Mouse (Mus musculus) thymus, adult 2 months (tissue): ENCODE measurements around the gene Gm20683. TPM values are rescaled to one million over a fixed set of nuclear protein-coding genes. Genes with fewer than 3 reads are reported as not detected.

Experiments used
- DNase-seq: peaks from one replicate; pipeline ENCODE4 v3.0.0; 2021
- H3K27ac ChIP-seq: fragments of 200-500 bp; 2 replicates; pipeline ENCODE4 v1.5.1; 2012; ENCODE audit warnings: low read length, control low read depth; ENCODE audit not compliant: control insufficient read depth, insufficient read depth
- H3K27me3 ChIP-seq: fragments of 200-500 bp; 2 replicates; pipeline ENCODE4 v1.6.1; 2012; ENCODE audit warnings: mild to moderate bottlenecking, low read length, moderate library complexity, mixed read lengths; ENCODE audit not compliant: control insufficient read depth, insufficient read depth
- H3K36me3 ChIP-seq: fragments of 200-500 bp; 2 replicates; pipeline ENCODE4 v1.6.1; 2012; ENCODE audit warnings: mild to moderate bottlenecking, low read length, moderate library complexity; ENCODE audit not compliant: control insufficient read depth, insufficient read depth
- H3K4me1 ChIP-seq: fragments of 200-500 bp; replicated peaks from 2 replicates; pipeline ENCODE4 v1.6.1; 2012; ENCODE audit warnings: low read length; ENCODE audit not compliant: control insufficient read depth, insufficient read depth
- H3K4me3 ChIP-seq: fragments of 200-500 bp; 2 replicates; pipeline ENCODE4 v1.5.1; 2012; ENCODE audit warnings: mild to moderate bottlenecking, low read length, control low read depth, moderate library complexity; ENCODE audit not compliant: control insufficient read depth, insufficient read depth
- CTCF ChIP-seq: fragments of 200-500 bp; IDR thresholded peaks from 2 replicates; pipeline ENCODE4 v1.5.1; 2012; ENCODE audit warnings: mild to moderate bottlenecking, control low read depth, low read length, moderate library complexity, borderline replicate concordance; ENCODE audit not compliant: control insufficient read depth, poor library complexity, insufficient read depth; ENCODE audit errors: extremely low read depth
- POLR2A ChIP-seq: fragments of 200-500 bp; IDR thresholded peaks from 2 replicates; pipeline ENCODE4 v1.6.1; 2012; ENCODE audit warnings: mild to moderate bottlenecking, low read length, control low read depth, moderate library complexity; ENCODE audit not compliant: control insufficient read depth, poor library complexity, insufficient read depth; ENCODE audit errors: extremely low read depth
- WGBS: fragments of 180-500 bp; shearing (Covaris S2); methylation state at CpG from one replicate; pipeline ENCODE4 v1.1.7; 2018; 5-methylcytosine and 5-hydroxymethylcytosine counted together
- polyA plus RNA-seq: library from polyadenylated mRNA; depleted of rRNA; stranded (reverse); fragments of >200 nt; gene quantifications from 2 replicates; pipeline ENCODE4 v1.2.3, GENCODE M21; 2012

Gene Gm20683
- polyA plus RNA-seq, 1 experiment: 126 TPM

DNA sequence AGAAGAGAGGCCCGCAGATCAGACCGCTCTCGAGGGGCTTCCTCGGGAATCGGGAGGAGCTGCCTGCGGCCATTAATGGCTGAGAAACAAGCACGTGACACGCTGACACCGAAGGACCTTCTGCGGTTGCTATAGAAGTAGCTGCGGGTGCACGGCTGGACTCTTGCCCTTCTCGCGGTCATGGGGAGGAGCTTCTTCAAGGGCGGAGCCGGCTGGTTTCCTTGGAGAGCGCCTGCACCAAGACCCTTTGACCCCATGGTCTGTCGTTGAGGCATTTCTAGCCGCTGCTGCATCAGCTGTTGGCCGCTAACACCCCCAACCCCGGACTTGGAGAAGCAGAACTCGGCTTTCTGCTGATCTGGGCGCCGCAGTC is 8.3 kb downstream of the Gm20683 start, which contains the start of gene Stub1:
Stub1 (minus strand) TSS at position 114 of the 373 bp plus-strand sequence.
- Histone ChIP-seq H3K4me1 (peaks cover 55% of the 10 kb centered on the region), H3K4me3 (peak within 1 kb of the TSS; percentile 93), H3K36me3 (peaks cover 8% of the 10 kb centered on the region), H3K27ac (no peak within 1 kb of the TSS), H3K27me3 (no peaks in the 10 kb centered on the region)
- WGBS: under 1% methylated on average over 24 of the region's 24 CpGs
- peak; percentile 60 for DNase-seq
- no peak for TF ChIP-seq POLR2A
- no peak for TF ChIP-seq CTCF

DNA sequence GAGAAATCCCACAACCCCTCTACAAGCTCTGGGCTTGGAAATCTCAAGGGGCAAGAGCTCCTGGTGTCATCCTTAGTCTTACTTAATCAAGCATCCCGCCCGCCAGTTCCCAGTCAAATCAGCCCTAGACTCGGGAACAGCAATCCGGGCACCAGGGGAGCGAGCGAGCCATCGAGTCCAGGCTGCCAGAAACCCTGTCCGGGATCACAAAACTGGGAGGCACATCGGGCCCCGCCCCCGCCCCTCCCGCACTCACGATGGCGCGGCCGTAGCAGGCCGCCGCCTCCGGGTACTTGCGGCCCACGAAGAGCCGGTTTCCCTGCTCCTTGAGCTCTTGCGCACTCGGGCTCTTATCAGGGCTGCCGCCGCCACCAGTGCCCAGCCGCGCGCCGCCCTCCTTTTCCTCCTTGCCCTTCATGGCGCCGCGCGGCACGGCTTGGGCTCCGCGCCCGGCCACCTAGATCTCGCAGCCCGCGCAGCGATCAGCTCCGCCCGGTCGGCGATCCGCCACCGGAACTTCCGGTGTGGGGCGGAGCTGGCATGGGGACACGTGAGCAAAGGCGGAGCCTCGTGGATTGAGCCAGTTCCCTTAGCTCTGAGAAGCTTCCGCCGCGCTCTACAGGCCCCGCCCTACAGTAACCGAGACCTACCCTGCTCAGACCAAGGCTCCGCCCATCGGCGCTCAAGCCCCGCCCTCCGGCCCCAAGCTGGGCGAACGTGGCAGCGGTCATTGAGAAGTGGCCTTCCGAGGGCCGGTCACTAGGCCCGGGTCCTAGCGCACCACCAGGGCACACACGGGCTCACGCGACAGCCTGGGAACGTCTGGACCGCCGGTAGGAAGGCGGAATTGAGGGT is 8.9 kb downstream of the Gm20683 start:
- TF ChIP-seq POLR2A (peak; percentile 79), CTCF (peak; percentile 53)
- WGBS: under 1% methylated on average over 76 of the region's 77 CpGs
- peak overlapping the region; percentile 93 for H3K4me3 ChIP-seq
- H3K36me3 ChIP-seq: peaks cover 4% of the 10 kb centered on the region; the same call in 1 of the 2 replicates
- peaks cover 56% of the 10 kb centered on the region for H3K4me1 ChIP-seq
- H3K27ac ChIP-seq: no peak overlapping the region
- DNase-seq: peak; percentile 98
- no peaks in the 10 kb centered on the region for H3K27me3 ChIP-seq

DNA sequence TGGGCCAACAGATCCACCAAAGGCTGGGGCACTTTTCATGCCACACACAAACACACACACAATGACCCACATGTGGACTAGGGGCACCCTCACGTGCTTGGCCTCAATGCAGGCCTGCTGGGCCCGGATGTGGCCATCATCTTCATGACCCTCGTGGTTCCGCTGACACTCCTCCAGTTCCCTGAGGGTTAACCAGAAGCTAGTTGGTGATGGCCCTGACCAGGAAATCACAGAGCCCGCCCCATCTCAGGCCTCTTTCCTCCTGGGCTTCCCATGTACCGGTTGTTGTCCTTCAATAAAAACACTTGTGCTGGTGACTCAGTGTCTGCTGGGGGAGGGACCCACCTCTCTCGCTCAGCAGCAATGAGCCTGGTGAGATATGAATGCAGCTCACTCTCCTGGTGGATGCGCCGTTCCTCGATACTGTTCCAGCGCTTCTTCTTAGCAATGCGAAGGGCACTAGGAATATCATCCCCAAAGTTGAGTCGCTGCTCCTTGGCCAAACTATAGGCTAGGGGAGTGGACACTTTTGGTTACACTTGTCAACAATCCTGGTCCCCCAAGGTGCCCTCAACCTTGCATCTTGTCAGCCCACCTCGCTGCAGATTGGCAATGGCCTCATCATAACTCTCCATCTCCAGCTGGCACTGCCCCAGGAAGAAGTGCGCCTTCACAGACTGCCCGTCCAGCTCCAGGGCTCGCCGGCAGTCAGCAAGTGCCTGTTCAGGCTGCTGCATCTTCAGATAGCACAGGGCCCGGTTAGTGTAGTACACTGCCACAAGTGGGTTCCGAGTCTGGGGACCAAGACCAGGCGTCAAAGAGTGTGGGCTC is 9.9 kb downstream of the Gm20683 start:
- Histone ChIP-seq H3K4me1 (peaks cover 46% of the 10 kb centered on the region), H3K4me3 (peak overlapping the region; percentile 93), H3K36me3 (peaks cover 4% of the 10 kb centered on the region; the same call in 1 of the 2 replicates), H3K27me3 (no peaks in the 10 kb centered on the region), H3K27ac (no peak overlapping the region)
- 60% methylated on average over 21 of the region's 21 CpGs for WGBS
- no peak for TF ChIP-seq CTCF
- TF ChIP-seq POLR2A: no peak
- no peak for DNase-seq

DNA sequence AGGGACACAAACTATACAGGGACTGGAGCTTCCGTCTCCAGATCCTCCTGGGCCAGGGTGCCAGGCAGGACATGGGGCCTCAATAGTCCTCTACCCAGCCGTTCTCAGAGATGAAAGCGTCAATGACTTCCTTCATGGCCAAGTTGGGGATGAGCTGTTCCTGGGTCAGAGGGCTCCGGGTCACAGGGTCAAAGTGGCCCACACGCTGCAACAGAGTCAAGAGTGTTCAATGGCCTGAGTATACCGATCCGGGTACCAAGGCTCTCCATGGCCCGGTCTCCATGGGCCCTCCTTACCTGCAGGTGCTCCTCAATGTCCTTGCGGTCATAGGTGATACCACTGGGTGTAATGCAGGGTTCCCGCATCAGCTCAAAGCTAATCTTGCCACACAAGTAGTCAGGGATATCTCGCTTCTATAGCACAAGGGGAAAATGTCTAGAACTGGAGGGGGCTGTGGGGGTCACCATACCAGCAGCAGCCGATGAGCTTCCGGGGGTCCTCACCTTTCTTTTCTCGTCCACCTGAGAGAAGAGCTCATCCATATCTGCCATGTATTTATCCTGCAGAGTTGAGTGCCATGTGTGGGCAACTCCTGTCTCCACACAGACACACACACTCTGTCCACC is 10.6 kb downstream of the Gm20683 start:
- H3K27me3 ChIP-seq: no peaks in the 10 kb centered on the region
- peaks cover 41% of the 10 kb centered on the region for H3K4me1 ChIP-seq
- no peak overlapping the region for H3K4me3 ChIP-seq
- H3K36me3 ChIP-seq: peaks cover 4% of the 10 kb centered on the region; the same call in 1 of the 2 replicates
- TF ChIP-seq CTCF (no peak), POLR2A (no peak)
- H3K27ac ChIP-seq: no peak overlapping the region
- DNase-seq: no peak
- WGBS: 95% methylated on average over 14 of the region's 14 CpGs

DNA sequence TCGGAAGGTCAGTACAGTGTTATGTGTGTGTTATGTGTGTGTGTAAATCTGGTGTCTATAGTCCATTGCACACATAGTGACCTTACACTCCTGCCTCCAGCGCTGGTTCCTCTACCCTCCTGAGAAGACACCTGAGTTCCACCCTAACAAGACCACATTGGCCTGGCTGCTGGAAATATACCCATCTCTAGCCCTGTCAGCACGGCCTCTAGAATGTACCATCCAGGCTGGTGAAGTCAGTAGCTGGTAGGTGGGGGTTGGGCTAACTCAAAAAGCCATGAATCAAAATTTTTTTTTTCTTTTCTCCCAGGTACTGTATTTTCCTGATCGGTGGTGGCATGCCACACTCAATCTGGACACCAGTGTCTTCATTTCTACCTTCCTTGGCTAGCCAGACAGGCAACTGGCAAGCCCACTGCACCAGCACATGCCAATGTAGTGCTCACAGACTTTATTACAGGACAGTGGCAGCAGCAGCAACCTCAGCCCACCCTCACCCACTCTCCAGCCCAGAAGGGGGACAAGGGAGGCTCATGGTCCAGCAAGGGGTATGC is 11.3 kb downstream of the Gm20683 start:
- 97% methylated on average over 4 of the region's 4 CpGs for WGBS
- Histone ChIP-seq H3K4me1 (peaks cover 41% of the 10 kb centered on the region), H3K4me3 (no peak overlapping the region), H3K36me3 (peaks cover 4% of the 10 kb centered on the region; the same call in 1 of the 2 replicates), H3K27me3 (no peaks in the 10 kb centered on the region), H3K27ac (no peak overlapping the region)
- DNase-seq: no peak
- TF ChIP-seq CTCF: no peak
- no peak for TF ChIP-seq POLR2A
